2 mouse cellular contexts compared by ENCODE assay signal in genomic region chr11:97999748-98000147, GRCm38 (mm10).
TF ChIP-seq lines count a peak whose summit lies in the region.

No protein-coding gene starts in this region.

TF ChIP-seq in MEL, 35 proteins besides CTCF, POLR2A, EP300 and RAD21 (continued from another document):
- TF ChIP-seq POLR2AphosphoS2 (IDR thresholded peaks at IDR 0.05; ENCODE audit: low read length) (no peak), E2F4 (IDR thresholded peaks at IDR 0.05; ENCODE audit: borderline replicate concordance, low read depth, low read length) (no peak), UBTF (IDR thresholded peaks at IDR 0.05; ENCODE audit: borderline replicate concordance, insufficient read depth, low read depth, low read length) (no peak), MYC (IDR thresholded peaks at IDR 0.05; ENCODE audit: low read depth, low read length) (no peak), NRF1 (IDR thresholded peaks at IDR 0.05; ENCODE audit: insufficient read depth, low read depth, low read length, poor library complexity, severe bottlenecking) (no peak), ZMIZ1 (IDR thresholded peaks at IDR 0.05; ENCODE audit: low read depth, low read length) (no peak), ZNF384 (IDR thresholded peaks at IDR 0.05; ENCODE audit: low read depth, low read length) (no peak), ZKSCAN1 (IDR thresholded peaks at IDR 0.05; ENCODE audit: low read depth, low read length) (no peak), MAX (IDR thresholded peaks at IDR 0.05; ENCODE audit: low read length) (no peak), CHD1 (IDR thresholded peaks at IDR 0.05; ENCODE audit: low read depth, low read length) (no peak), SIN3A (IDR thresholded peaks at IDR 0.05; ENCODE audit: low read length) (no peak), BHLHE40 (IDR thresholded peaks at IDR 0.05; ENCODE audit: borderline replicate concordance, low read depth, low read length) (no peak)

TF ChIP-seq in myocyte, 11 proteins besides CTCF, POLR2A, EP300 and RAD21 (continued from another document):
- TF ChIP-seq MYOG (IDR thresholded peaks at IDR 0.05; ENCODE audit: control insufficient read depth in 1 of 3, insufficient read depth in 1 of 3, insufficient read length in 2 of 3, low read depth in 2 of 3) (peak in 1 of 3 experiments; percentile 66), POLR2AphosphoS2 (IDR thresholded peaks at IDR 0.05; ENCODE audit: insufficient read length, low read depth) (peak; percentile 95), CEBPB (IDR thresholded peaks at IDR 0.05; ENCODE audit: insufficient read depth, poor library complexity, severe bottlenecking) (no peak), REST (IDR thresholded peaks at IDR 0.05; ENCODE audit: insufficient read depth, insufficient read length) (no peak), E2F4 (IDR thresholded peaks at IDR 0.05; ENCODE audit: insufficient read depth) (no peak), TCF3 (IDR thresholded peaks at IDR 0.05; ENCODE audit: insufficient read length, low read depth) (no peak), MAX (IDR thresholded peaks at IDR 0.05; ENCODE audit: low read depth) (no peak), MYOD1 (IDR thresholded peaks at IDR 0.05; ENCODE audit: control insufficient read depth in 1 of 3, insufficient read length in 2 of 3, low read depth in 2 of 3) (peak in 1 of 3 experiments; percentile 60)
